Mouse (Mus musculus): ENCODE data around the gene Efna5. TPM values are rescaled to one million over a fixed set of nuclear protein-coding genes. Genes with fewer than 3 reads are reported as not detected.

The Efna5 gene
- polyA plus RNA-seq, 1 experiment from 2014 or later, result 32.3 TPM

- no peak overlapping the region for H3K4me2 ChIP-seq (ENCODE audit: low read length)
- no peaks in the 10 kb centered on the region for H3K9me3 ChIP-seq (ENCODE audit: control insufficient read depth, low read length)
- no peak overlapping the region for H3K27ac ChIP-seq (ENCODE audit: low read depth, low read length)
- no peaks in the 10 kb centered on the region for H3K27me3 ChIP-seq (replicated peaks; ENCODE audit: control insufficient read depth, insufficient read depth, low read length)
- no peak overlapping the region for H3K9ac ChIP-seq (ENCODE audit: low read depth, low read length)
- ATAC-seq, result no peak
- no peaks in the 10 kb centered on the region for H3K4me1 ChIP-seq (ENCODE audit: control insufficient read depth, insufficient read depth, low read depth, low read length)
- no peaks in the 10 kb centered on the region for H3K36me3 ChIP-seq (ENCODE audit: control insufficient read depth, insufficient read depth, low read length)
- WGBS, result 71% methylated on average over 16 of the region's 16 CpGs
- H3K4me3 ChIP-seq (ENCODE audit: low read length), result no peak overlapping the region
Measured at GRCm38 (mm10) chr17:62748803-62749619, 132.1 kb downstream of the Efna5 start.

- H3K4me3 ChIP-seq (ENCODE audit: low read length), result no peak overlapping the region
- H3K9me3 ChIP-seq (ENCODE audit: control insufficient read depth, low read length), result no peaks in the 10 kb centered on the region
- no peaks in the 10 kb centered on the region for H3K36me3 ChIP-seq (ENCODE audit: control insufficient read depth, insufficient read depth, low read length)
- H3K27me3 ChIP-seq (replicated peaks; ENCODE audit: control insufficient read depth, insufficient read depth, low read length), result no peaks in the 10 kb centered on the region
- ATAC-seq, result no peak
- WGBS, result 50% methylated on average over 8 of the region's 8 CpGs
- H3K9ac ChIP-seq (ENCODE audit: low read depth, low read length), result no peak overlapping the region
- H3K4me1 ChIP-seq (ENCODE audit: control insufficient read depth, insufficient read depth, low read depth, low read length), result no peaks in the 10 kb centered on the region
- H3K4me2 ChIP-seq (ENCODE audit: low read length), result no peak overlapping the region
- H3K27ac ChIP-seq (ENCODE audit: low read depth, low read length), result no peak overlapping the region
Measured at GRCm38 (mm10) chr17:62747381-62747780, 133.7 kb downstream of the Efna5 start.

- Histone ChIP-seq H3K4me2 (ENCODE audit: low read length) (no peak overlapping the region), H3K27me3 (replicated peaks; ENCODE audit: control insufficient read depth, insufficient read depth, low read length) (no peaks in the 10 kb centered on the region), H3K4me1 (ENCODE audit: control insufficient read depth, insufficient read depth, low read depth, low read length) (no peaks in the 10 kb centered on the region), H3K9me3 (ENCODE audit: control insufficient read depth, low read length) (no peaks in the 10 kb centered on the region), H3K36me3 (ENCODE audit: control insufficient read depth, insufficient read depth, low read length) (no peaks in the 10 kb centered on the region), H3K4me3 (ENCODE audit: low read length) (no peak overlapping the region), H3K9ac (ENCODE audit: low read depth, low read length) (no peak overlapping the region), H3K27ac (ENCODE audit: low read depth, low read length) (no peak overlapping the region)
- WGBS, result 81% methylated on average over 9 of the region's 9 CpGs
- 0 out of 2 replicates have a peak, but pooled peaks have one; percentile 11 for ATAC-seq
Measured at GRCm38 (mm10) chr17:62746827-62747226, 134.3 kb downstream of the Efna5 start.

- Histone ChIP-seq H3K4me2 (ENCODE audit: low read length) (no peak overlapping the region), H3K9ac (ENCODE audit: low read depth, low read length) (no peak overlapping the region), H3K4me1 (ENCODE audit: control insufficient read depth, insufficient read depth, low read depth, low read length) (no peaks in the 10 kb centered on the region), H3K9me3 (ENCODE audit: control insufficient read depth, low read length) (no peaks in the 10 kb centered on the region), H3K36me3 (ENCODE audit: control insufficient read depth, insufficient read depth, low read length) (no peaks in the 10 kb centered on the region), H3K4me3 (ENCODE audit: low read length) (no peak overlapping the region), H3K27ac (ENCODE audit: low read depth, low read length) (no peak overlapping the region), H3K27me3 (replicated peaks; ENCODE audit: control insufficient read depth, insufficient read depth, low read length) (no peaks in the 10 kb centered on the region)
- no peak for ATAC-seq
- 94% methylated on average over 4 of the region's 4 CpGs for WGBS
Measured at GRCm38 (mm10) chr17:62745286-62745685, 135.8 kb downstream of the Efna5 start.

GRCm38 (mm10) chr17:62744239-62744638 lies 136.9 kb downstream of the Efna5 start:
- H3K9ac ChIP-seq (ENCODE audit: low read depth, low read length), result no peak overlapping the region
- 95% methylated on average over 6 of the region's 6 CpGs for WGBS
- ATAC-seq, result no peak

GRCm38 (mm10) chr17:62741702-62742101 lies 139.4 kb downstream of the Efna5 start:
- H3K9ac ChIP-seq (ENCODE audit: low read depth, low read length), result no peak overlapping the region
- no peak overlapping the region for H3K4me2 ChIP-seq (ENCODE audit: low read length)
- WGBS, result 84% methylated on average over 5 of the region's 5 CpGs
- H3K27me3 ChIP-seq (replicated peaks; ENCODE audit: control insufficient read depth, insufficient read depth, low read length), result no peaks in the 10 kb centered on the region
- peaks cover 3% of the 10 kb centered on the region; the same call in 1 of the 2 replicates for H3K9me3 ChIP-seq (ENCODE audit: control insufficient read depth, low read length)
- no peak for ATAC-seq
- no peak overlapping the region for H3K27ac ChIP-seq (ENCODE audit: low read depth, low read length)
- no peaks in the 10 kb centered on the region for H3K36me3 ChIP-seq (ENCODE audit: control insufficient read depth, insufficient read depth, low read length)
- no peak overlapping the region for H3K4me3 ChIP-seq (ENCODE audit: low read length)
- no peaks in the 10 kb centered on the region for H3K4me1 ChIP-seq (ENCODE audit: control insufficient read depth, insufficient read depth, low read depth, low read length)

More at GRCm38 (mm10) chr17:62744239-62744638, 136.9 kb downstream of the Efna5 start:
- Histone ChIP-seq H3K27me3 (replicated peaks; ENCODE audit: control insufficient read depth, insufficient read depth, low read length) (no peaks in the 10 kb centered on the region), H3K9me3 (ENCODE audit: control insufficient read depth, low read length) (no peaks in the 10 kb centered on the region), H3K4me2 (ENCODE audit: low read length) (no peak overlapping the region), H3K36me3 (ENCODE audit: control insufficient read depth, insufficient read depth, low read length) (no peaks in the 10 kb centered on the region), H3K4me3 (ENCODE audit: low read length) (no peak overlapping the region), H3K4me1 (ENCODE audit: control insufficient read depth, insufficient read depth, low read depth, low read length) (no peaks in the 10 kb centered on the region), H3K27ac (ENCODE audit: low read depth, low read length) (no peak overlapping the region)

GRCm38 (mm10) chr17:62741020-62741419 lies 140.1 kb downstream of the Efna5 start:
- Histone ChIP-seq H3K27me3 (replicated peaks; ENCODE audit: control insufficient read depth, insufficient read depth, low read length) (no peaks in the 10 kb centered on the region), H3K27ac (ENCODE audit: low read depth, low read length) (no peak overlapping the region), H3K9ac (ENCODE audit: low read depth, low read length) (no peak overlapping the region), H3K4me1 (ENCODE audit: control insufficient read depth, insufficient read depth, low read depth, low read length) (no peaks in the 10 kb centered on the region), H3K9me3 (ENCODE audit: control insufficient read depth, low read length) (peaks cover 3% of the 10 kb centered on the region; the same call in 1 of the 2 replicates), H3K4me3 (ENCODE audit: low read length) (no peak overlapping the region), H3K36me3 (ENCODE audit: control insufficient read depth, insufficient read depth, low read length) (no peaks in the 10 kb centered on the region), H3K4me2 (ENCODE audit: low read length) (no peak overlapping the region)
- WGBS, result 67% methylated on average over 6 of the region's 6 CpGs
- no peak for ATAC-seq

- Histone ChIP-seq H3K4me3 (ENCODE audit: low read length) (no peak overlapping the region), H3K9me3 (ENCODE audit: control insufficient read depth, low read length) (peaks cover 3% of the 10 kb centered on the region; the same call in 1 of the 2 replicates), H3K4me1 (ENCODE audit: control insufficient read depth, insufficient read depth, low read depth, low read length) (peaks cover 6% of the 10 kb centered on the region), H3K27me3 (replicated peaks; ENCODE audit: control insufficient read depth, insufficient read depth, low read length) (no peaks in the 10 kb centered on the region), H3K4me2 (ENCODE audit: low read length) (no peak overlapping the region), H3K27ac (ENCODE audit: low read depth, low read length) (no peak overlapping the region), H3K9ac (ENCODE audit: low read depth, low read length) (no peak overlapping the region), H3K36me3 (ENCODE audit: control insufficient read depth, insufficient read depth, low read length) (no peaks in the 10 kb centered on the region)
- WGBS, result 51% methylated on average over 6 of the region's 6 CpGs
- ATAC-seq, result no peak
Measured at GRCm38 (mm10) chr17:62739993-62740392, 141.1 kb downstream of the Efna5 start.

- H3K4me1 ChIP-seq (ENCODE audit: control insufficient read depth, insufficient read depth, low read depth, low read length), result peaks cover 10% of the 10 kb centered on the region
- WGBS, result 89% methylated on average over 6 of the region's 6 CpGs
- no peak overlapping the region for H3K9ac ChIP-seq (ENCODE audit: low read depth, low read length)
- H3K4me2 ChIP-seq (ENCODE audit: low read length), result no peak overlapping the region
- H3K9me3 ChIP-seq (ENCODE audit: control insufficient read depth, low read length), result peaks cover 3% of the 10 kb centered on the region; the same call in 1 of the 2 replicates
- H3K27ac ChIP-seq (ENCODE audit: low read depth, low read length), result no peak overlapping the region
- no peaks in the 10 kb centered on the region for H3K27me3 ChIP-seq (replicated peaks; ENCODE audit: control insufficient read depth, insufficient read depth, low read length)
- H3K36me3 ChIP-seq (ENCODE audit: control insufficient read depth, insufficient read depth, low read length), result no peaks in the 10 kb centered on the region
- no peak overlapping the region for H3K4me3 ChIP-seq (ENCODE audit: low read length)
- peak; percentile 70 for ATAC-seq
Measured at GRCm38 (mm10) chr17:62737404-62737803, 143.7 kb downstream of the Efna5 start.
